Mouse (Mus musculus): ENCODE measurements around the gene Dgki.

Gene Dgki

DNA sequence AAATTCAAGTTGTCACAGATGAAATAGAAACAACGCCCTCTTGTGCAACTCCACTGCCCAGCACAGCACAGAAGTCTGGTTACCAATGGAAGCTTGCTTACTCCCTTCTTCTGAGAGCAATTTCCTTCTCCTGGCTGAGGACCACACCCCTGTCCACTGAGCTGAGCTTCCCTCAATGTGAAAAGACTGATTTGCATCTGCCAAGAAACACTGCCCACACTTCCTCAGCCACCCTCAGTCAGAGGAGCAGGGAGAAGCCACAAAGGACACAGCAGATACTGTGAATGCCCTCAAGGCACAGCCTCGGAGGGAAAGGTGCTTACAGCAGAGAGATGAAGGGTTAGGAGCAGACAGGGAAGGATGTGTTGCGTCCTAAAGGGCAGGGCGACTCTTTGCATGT lies 149.9 kb downstream of the Dgki start:
- DNase-seq (ENCODE audit: low spot score): no peak

DNA sequence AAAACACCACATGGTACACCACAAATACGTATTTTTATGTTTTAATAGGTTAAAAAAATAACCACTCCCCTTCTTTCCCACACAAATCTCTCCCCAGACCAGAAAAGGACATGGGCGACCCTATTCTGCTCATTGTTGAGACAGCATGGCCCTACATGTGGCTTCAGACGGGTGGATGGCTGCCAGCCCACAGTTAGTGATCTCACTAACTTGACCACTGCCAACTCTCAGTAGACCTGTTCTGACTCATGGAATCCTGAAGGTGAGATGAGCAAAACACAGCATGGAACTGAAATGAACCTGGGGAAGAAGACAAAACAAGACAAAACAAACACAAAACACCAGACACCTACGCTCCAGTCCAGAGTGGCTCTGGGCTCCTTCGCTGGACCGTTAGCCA lies 150.8 kb downstream of the Dgki start:
- DNase-seq (ENCODE audit: low spot score): no peak

DNA sequence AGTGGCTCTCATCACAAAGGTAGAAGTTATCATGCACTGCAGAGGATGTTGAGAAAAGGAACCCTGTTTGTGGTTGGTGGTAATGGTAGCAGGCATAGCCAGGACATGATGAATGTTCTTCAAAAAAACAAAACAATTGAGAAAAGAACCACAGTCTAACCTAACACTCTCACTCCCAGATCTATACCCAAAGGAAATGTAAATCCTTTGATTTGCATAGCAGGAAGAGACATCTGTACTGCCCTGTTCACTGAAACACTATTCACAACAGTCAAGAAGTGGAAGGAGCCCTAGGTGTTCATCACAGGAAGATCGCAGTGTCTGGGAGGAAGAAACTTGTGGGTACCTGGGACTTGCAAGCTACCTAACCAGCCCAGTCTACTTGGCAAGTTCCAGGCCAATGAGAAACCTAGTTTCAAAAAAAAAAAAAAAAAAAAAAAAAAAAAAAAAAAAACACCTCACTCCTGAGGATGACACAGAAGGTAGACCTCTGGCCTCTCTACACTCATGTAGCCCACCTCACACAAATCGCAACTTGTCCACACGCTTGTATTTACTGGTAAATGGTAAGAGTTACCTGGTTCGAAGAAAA lies 152.5 kb downstream of the Dgki start:
- no peak for DNase-seq (ENCODE audit: low spot score)

DNA sequence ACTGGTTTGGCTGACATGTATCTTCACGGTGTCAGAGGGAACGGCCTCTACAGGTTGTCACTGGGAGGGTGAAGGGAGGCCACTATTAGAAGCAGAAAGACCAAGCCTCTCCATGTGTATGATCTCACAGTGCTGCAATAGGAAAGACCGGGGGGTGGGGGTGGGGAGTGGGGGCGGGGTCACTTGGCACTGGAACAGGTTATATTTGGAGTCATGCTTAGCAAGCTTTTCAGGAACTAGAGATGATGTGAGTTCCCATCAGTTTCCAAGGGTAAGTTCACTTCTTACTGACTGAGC lies 156.2 kb downstream of the Dgki start:
- DNase-seq (ENCODE audit: low spot score): no peak

DNA sequence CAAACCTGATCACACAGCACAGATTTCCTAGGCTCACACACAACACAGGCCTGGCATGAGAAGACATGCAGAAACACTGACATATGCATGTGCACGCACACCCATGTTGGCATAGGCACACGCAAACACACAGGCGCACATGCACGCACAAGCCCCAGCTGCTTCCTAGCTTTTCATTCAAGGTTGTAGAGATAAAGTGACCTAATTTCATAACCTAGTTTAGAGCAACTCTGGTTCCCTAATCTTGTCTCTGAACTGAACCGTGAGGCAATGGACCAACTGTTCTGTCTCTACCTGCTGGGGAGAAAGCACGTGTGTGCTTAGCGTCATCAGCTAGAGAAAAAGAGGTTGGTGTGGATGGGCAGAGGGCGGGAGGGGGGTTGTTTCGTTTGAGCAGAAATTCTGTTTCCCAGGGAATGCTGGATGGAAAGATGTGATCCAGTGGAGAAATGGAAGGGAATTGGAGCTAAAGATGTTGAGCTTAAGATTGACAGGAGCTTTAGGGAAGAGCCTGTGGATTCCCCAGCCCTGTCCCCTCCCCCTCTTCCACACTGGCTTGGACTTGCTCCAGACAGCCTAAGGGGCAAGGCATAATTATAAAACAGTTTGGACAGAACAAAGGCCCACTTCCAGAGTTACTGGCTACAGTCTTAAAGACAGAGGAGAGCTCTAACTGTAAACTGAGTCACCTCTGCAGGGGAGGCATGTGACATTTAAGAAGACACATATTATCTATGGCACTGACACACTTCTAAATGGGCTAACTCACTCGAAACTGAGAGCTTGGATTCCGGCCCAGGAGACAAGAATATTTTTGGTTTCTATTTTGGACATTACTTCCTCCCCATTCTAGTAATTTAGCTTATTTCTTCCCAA lies 156.8 kb downstream of the Dgki start:
- DNase-seq (ENCODE audit: low spot score): no peak

DNA sequence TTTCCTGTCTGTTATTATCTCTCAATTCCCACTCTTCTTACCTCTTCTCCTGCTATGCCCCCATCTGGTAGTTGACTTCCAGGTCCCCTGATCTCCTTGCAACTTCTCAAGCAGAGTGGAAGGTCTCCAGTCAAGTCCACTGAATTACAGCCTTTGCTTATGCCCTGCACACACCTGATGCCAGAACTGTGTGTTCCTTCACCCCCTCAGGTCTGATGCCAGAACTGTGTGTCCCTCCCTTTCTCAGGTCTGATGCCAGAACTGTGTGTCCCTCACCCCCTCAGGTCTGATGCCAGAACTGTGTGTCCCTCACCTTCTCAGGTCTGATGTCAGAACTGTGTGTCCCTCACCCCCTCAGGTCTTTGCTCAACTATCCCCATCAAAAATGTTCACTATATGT lies 161.2 kb downstream of the Dgki start:
- DNase-seq (ENCODE audit: low spot score): no peak

DNA sequence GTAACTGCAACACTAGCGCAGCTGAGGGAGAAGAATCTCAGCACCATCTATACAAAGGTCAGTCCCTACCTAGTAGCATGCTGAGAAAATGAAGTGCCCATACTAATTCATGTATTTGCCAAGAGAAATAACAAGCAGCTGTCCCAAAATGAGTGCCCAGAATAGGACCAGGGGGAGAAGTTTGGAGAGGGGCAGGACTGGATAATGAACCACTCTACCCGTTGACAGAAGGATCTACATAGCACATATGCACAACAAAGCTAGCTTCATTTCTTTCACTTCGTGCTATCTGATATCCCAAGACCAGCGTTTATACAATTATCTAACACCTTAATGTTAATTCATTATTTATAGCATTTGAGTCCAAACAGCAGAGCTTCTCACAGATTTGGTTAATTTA lies 168.7 kb downstream of the Dgki start:
- no peak for DNase-seq (ENCODE audit: low spot score)

DNA sequence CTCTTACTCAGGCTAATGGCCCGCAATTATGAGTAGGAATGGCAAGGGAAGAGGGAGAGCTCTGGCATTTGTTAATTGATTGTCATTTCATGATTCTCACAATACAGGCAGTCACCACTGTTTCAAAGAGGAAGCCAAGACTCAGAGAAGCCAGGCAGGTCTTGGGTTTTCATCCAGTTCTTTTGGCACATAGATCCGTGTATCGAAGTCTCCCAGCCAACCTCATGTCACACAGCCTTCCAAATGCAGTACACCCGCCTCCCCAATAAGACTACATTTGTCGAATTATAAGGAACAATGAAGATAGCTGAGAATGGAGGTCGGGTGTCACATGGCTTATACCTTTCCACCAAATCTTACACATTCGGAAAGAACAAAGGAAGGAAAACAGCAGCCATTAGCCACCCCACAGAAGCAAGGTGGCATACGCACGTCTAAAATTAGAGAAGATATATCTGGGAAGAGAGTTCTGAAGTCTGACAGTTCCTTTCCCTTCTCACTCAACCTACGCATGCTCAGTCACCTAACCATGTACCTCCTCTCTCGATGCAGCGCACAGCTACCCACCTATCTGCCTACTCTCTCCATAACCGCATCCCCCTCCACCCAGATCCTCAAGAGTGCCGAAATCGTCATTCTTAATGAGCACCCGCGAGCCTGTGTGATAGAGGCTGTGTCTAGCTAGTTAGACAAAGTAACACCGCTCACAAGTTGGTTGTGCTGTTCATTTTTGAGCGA lies 179.4 kb downstream of the Dgki start:
- DNase-seq (ENCODE audit: low spot score): no peak

DNA sequence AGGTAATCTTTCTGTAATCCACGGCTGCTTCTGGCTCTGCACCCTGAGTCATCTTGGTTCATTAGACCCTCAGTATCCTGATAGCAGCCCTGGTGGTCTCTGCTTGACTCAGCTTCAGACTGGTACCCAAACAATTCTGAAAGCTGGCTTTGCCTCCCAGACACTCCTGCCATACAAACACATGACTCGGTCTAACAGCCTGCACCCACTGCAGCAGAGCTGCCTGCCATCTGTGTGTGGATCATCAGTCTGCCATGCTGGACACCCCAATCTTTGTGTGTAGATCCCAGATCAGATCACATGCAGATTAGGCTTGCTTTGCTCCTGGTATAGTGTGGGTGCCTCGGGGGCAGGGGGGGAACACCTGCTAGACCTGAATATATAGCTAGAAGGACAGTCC lies 180.8 kb downstream of the Dgki start:
- no peak for DNase-seq (ENCODE audit: low spot score)

DNA sequence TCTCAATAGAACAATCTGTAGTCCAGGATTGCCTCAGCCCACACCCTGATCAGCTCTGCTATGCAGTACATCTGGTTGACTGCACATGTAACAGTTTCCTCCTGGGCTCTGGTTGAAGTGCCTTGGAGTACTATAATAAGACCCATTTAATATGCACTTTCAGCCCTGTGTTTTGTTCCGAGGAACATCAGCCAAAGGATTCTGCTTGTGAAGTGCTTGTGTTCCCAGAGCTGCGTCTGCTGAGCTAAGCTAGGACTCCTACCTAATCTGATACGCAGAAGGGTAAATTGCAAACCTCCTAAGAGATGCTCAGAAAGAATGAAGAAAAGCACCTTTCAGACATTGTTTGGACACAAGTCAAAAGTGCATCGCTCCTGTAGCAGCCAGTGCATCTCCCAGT lies 186.9 kb downstream of the Dgki start:
- DNase-seq (ENCODE audit: low spot score): no peak

DNA sequence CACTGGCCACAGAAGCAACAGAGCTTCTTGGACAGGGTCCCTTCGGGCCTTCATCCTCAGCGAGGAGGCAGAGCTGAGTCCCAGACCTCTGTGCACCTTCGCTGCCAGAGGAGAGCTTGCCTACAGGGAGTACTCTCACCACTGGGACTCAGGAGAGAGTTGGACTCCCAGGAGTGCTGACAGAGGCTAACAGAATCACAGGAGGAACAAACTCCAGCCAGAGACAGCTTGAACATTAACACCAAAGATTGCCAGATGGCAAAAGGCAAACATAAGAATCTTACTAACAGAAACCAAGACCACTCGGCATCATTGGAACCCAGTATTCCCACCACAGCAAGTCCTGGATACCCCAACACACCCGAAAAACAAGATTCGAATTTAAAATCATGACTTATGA lies 193.7 kb downstream of the Dgki start:
- peak; percentile 7 for DNase-seq (ENCODE audit: low spot score)

DNA sequence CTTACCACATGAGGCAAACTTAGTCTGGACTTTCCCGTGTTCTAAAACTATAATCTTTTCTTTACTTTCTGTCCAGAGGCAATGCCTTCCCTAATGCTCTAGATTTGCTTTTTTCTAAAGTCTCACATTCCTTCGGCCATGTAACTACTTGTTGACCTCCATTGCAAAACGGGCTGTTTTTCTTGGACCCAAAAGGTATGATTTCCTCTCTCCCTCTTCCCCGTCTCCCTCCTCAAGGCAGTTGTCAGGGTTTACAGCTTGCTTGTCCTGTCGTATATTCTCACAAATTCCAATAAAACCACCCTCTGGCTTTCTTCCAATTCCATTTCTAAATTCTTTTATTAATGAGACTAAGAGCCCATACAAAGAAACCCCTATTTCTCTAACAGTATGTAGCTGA lies 199.6 kb downstream of the Dgki start:
- DNase-seq (ENCODE audit: low spot score): no peak

DNA sequence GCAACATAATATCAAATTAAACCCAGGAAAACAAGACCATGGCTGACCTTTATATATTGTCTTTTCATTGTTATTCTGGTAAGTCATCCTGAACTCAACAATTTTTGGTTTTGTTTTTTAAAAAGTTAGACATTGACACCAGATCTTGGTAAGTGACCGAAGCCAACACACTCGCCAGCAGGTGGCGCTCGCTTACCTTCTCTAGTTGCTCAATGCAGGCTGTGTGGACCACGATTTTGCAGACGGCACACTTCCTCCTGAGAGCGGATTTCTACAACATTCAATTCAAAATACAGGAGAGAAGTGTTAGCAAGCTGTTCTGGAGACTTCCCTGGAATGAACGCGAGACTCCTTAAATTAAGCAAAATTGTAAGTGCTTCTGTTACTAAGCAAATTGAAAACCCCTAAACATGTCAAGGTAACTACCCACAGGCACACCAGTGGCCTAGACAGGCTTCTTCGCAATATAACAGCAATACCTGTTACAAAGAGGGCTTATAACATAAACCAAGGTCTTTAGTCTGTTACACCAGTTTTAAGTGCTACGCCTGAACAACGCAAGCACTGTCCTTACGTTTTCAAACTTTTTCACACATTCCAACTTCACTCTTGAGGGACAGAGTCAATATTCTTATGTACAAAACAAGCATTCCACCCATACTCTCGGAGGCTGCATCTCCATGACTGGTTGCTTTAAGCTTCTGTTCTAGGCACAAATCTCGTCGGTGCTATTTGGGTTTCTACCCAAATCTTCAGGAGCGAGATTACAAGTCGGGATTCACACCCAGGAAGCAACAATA lies 202.4 kb downstream of the Dgki start:
- peak; percentile 70 for DNase-seq (ENCODE audit: low spot score)

DNA sequence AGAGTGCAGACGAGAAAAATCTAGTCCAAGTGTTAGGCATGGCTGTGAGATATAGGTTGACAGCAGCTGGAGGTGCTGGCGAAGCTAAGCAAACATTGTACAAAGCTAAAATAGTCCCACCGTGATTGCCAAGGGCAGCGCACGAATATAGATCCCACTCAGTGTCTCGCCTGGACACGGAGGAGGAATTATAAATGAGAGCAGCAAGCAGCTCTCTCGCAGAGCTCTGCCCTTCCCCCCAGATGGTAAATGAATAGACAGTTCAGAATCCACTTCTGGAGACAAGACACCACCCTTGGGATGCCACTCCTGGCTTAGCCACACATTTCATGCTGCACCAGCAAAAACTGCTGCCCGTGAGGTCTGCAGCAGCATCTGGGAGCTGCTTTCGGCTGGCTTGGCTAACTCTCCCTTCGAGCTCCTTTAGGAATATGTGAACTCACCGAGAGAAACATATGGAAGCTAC lies 203.1 kb downstream of the Dgki start:
- DNase-seq (ENCODE audit: low spot score): no peak

DNA sequence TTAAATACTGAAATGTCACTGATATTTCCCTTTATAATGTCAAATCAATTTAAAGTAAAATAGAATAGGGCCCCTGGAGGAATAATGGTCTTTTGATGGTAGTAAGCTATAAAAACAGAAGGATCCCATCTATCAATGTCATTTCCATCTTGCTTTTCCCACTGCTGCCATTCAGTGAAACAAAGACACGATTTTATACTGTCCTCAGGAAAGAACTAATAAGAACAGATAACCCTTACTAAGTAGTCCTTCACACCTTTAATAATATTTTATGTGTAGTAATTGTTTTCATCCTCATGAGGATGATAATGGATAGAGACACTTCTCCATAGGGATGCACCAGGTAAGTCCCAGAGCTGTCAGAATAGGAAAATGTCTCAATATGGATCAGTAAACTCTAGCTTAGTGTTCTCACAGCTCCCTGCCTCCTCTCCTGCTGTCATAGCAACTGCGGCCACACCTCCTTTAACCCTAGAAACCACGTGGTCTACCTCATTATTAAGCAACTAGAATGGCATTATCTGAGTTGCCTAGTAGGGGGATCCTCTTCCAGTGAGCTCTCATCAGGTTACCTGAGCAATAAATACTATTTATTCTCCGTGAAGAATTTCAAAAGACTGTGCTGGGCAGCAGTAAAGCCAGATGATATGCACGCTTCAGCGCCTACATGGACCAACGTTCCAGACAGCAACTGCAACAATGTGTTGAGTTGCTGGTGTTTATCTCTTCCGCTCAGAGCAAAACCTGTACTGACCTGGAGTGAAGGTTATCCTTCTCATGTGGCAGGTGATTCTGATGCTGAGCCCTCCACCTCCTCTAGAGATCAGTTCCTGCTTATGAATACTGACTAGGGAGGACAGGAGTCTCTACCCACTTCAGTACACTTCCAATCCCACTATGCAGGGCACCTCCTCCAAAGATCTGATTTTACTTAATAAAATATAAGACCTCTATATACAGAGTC lies 210.6 kb downstream of the Dgki start:
- no peak for DNase-seq (ENCODE audit: low spot score)

DNA sequence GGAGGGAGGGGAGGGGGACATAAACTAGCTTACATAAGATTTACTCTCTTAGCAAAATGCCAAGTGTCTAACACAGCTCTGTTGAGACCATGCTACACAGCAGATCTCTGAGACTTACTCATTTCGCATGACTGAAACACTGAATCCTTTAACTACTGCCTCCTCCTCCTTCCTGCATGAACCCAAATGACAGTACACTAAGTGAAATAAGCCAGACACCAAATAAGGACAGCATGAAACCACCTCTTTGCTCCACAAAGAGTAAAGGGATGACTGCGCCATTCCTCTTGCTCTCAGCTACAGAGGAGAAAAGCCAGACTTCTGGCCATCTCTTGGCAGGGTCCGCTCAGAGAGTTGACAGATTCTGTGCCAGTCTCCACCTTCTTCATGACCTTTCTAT lies 217.0 kb downstream of the Dgki start:
- no peak for DNase-seq (ENCODE audit: low spot score)

DNA sequence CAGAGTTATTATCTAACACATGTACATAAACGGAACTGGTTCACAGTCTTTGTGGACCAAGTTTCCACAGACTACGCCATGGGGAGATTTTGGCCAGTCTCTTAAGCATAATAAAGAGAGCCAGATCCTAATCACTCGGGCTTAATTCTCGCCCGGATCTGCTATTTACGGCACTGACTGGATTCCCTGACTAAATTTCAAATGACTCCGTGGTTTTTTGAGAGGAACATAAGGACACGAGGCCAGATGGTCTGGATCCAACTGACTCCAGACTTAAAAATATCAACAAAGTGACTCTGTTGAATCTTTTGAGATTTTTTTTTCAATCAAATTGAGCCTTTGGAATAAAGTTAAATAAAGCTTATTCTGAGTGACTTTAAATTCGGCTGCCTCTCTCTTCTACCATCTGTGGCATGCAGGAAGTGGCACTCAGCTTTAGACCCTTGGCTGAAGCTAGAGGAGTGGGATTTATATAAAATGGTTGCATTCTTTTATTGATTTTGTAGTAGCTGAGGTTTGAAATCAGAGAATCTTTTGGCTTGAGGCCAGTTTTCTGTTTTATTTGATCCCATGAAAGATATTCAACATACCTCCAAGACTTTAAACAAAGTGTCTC lies 227.5 kb downstream of the Dgki start:
- DNase-seq (ENCODE audit: low spot score): no peak

DNA sequence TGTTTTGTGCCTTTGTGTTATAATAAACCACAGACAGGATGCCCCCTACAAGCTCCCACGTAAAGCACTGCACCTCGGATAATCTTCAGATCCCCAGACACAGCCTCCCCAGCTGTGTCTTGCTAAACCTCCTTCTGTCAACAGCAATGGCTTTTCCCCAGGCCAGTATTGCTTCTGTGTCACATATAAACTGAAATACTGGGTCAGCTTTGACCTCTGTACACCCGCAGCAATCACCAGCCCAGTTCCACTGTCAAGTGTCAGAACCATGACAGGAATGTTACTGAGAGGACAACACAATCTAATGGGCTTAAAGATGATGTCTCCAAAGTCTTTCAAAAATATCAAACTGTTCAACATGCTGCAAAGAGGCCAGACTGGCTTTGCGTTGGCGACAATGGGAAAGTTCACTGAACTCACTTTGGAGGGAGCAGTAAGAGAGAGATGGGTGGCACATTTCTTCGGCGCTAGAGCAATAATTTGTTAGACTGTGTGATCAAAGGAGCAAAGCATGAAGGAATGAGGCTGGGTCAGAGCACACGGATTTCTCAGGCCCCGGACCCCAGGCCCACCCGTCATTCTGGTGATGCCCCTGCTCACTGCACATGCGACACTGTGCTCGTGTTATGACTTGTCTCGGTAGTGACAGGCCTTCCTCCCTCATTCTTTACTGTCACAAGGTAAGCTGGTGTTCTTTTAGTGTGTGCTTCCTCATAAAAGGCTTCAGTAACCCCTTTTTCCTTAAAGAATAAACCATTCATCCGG lies 230.0 kb downstream of the Dgki start:
- DNase-seq (ENCODE audit: low spot score): no peak

DNA sequence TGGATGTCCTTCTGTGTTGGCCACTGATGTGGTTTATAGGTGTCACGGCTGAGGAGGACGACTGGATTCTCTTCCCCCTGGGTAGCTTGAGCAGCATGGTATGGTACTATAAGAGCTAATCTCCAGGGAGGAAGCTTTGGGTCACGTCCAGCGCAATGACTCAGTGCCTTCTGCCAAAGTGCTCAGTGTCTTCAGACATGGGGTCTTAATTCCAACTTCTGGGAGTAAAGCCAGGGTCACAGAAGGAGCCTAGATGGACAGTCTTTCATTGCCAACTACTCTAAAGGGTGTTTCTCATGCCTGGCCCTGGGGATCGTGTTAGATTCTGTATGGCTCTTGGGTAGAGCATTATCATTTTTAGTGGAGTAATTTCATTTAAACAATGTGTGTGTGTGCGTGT lies 231.2 kb downstream of the Dgki start:
- no peak for DNase-seq (ENCODE audit: low spot score)

DNA sequence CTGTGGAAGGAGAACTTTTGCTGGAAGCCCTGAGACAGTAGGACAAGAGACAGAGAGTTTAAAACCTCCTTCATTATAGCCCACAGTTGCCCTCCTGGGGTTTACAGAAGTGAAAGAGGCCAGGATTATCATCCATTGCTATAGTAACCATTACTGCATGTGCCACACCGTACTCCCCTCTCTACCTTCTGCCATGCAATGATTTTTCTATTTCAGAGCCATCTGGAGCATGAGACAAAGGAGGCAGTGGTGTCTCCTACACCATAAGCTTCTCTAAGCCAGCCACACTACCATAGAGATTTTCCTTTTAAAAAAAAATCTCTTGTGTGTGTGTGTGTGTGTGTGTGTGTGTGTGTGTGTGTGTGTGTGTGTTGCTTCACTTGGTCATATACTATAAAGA lies 232.6 kb downstream of the Dgki start:
- no peak for DNase-seq (ENCODE audit: low spot score)
